In genomic region chr17:47038844-47039803, GRCm38 (mm10) we compare ENCODE assay signal across 8 mouse cellular contexts. TPM values are rescaled to one million over a fixed set of nuclear protein-coding genes. Genes with fewer than 3 reads are reported as not detected.
DNase-seq lines count a peak whose midpoint lies in the region; ATAC-seq lines count a peak whose summit lies in the region.

No protein-coding gene starts in this region.

- peak overlapping the region; percentile 47 for H3K4me2 ChIP-seq in intestine, embryonic 16.5 days (ENCODE audit: low read depth, low read length)

- DNase-seq in adrenal gland, adult 2 months, result peak; percentile 93
- DNase-seq in embryo, embryonic 11 days, result peak; percentile 85
- DNase-seq in gastrocnemius, postnatal 36 days, result peak; percentile 70 to 83
- DNase-seq in left cerebral cortex, postnatal 25 days (ENCODE audit: low spot score in 2 of 2), result peak; percentile 87 to 91
- DNase-seq in midbrain, embryonic 10.5 days (ENCODE audit: low spot score), result peak; percentile 83
- peak; percentile 74 for DNase-seq in right cerebral cortex, postnatal 36 days (ENCODE audit: low spot score in 2 of 2)
- DNase-seq in urinary bladder, postnatal 4 days (ENCODE audit: low spot score in 2 of 2), result peak; percentile 77 to 89

- WGBS in intestine, embryonic 16.5 days, result 16% methylated on average over 18 of the region's 18 CpGs
- WGBS in midbrain, embryonic 10.5 days, result 32% methylated on average over 18 of the region's 18 CpGs

- H3K27me3 ChIP-seq in intestine, embryonic 16.5 days (replicated peaks; ENCODE audit: control insufficient read depth, insufficient read depth, low read length), result no peaks in the 10 kb centered on the region
- H3K27me3 ChIP-seq in midbrain, embryonic 10.5 days (ENCODE audit: low read depth, poor library complexity, severe bottlenecking), result no peaks in the 10 kb centered on the region

- H3K36me3 ChIP-seq in intestine, embryonic 16.5 days (ENCODE audit: control insufficient read depth, insufficient read depth, low read length), result no peaks in the 10 kb centered on the region
- H3K36me3 ChIP-seq in midbrain, embryonic 10.5 days, result no peaks in the 10 kb centered on the region

- H3K27ac ChIP-seq in intestine, embryonic 16.5 days (ENCODE audit: low read length), result peak overlapping the region; percentile 62
- H3K27ac ChIP-seq in midbrain, embryonic 10.5 days (replicated peaks), result peak overlapping the region; percentile 56; the same call in 1 of the 2 replicates

- H3K4me3 ChIP-seq in intestine, embryonic 16.5 days (ENCODE audit: low read length), result peak overlapping the region; percentile 38
- H3K4me3 ChIP-seq in midbrain, embryonic 10.5 days, result peak overlapping the region; percentile 7; the same call in 1 of the 2 replicates

- H3K9ac ChIP-seq in intestine, embryonic 16.5 days (ENCODE audit: low read depth, low read length), result peak overlapping the region; percentile 41; the same call in 1 of the 2 replicates

- intact Hi-C loops in gastrocnemius, postnatal 36 days (cut with DNase I), result no loop called here
- intact Hi-C loops in left cerebral cortex, postnatal 25 days (cut with DNase I), result loop anchor here (2.0 to 5.0 kb wide), 4 partner anchors 48 to 330 kb away; partner anchors contain the start of gene Mrps10

- H3K4me1 ChIP-seq in intestine, embryonic 16.5 days (ENCODE audit: control insufficient read depth, insufficient read depth, low read length), result peaks cover 10% of the 10 kb centered on the region
- peaks cover 5% of the 10 kb centered on the region for H3K4me1 ChIP-seq in midbrain, embryonic 10.5 days

- ATAC-seq in intestine, embryonic 16.5 days, result peak; percentile 90

- H3K9me3 ChIP-seq in intestine, embryonic 16.5 days (ENCODE audit: control insufficient read depth, low read length), result no peaks in the 10 kb centered on the region
- 0 out of 2 replicates have a peak, but pooled peaks cover 4% of the 10 kb centered on the region for H3K9me3 ChIP-seq in midbrain, embryonic 10.5 days (replicated peaks)

RNA-seq across cellular contexts. Expression of gene Ubr2, which starts 28.8 kb away (rescaled TPM):
- total RNA-seq in adrenal gland, adult 2 months (2021), result 10 to 100 TPM; 57.6 to 87.4 TPM
- polyA plus RNA-seq in adrenal gland, adult 2 months (2012; rRNA removed), result 36.2 and 41.4 TPM in 2 replicates
- 10 to 100 TPM; 50.2 to 54.2 TPM for total RNA-seq in gastrocnemius, postnatal 36 days (2021)
- 9.1 and 10.1 TPM in 2 replicates for polyA plus RNA-seq in intestine, embryonic 16.5 days (2015; fragmentation: Nextera tagmentation; extraction: Ambion mirVana)
- 10 to 100 TPM; 50.6 to 57.0 TPM for total RNA-seq in left cerebral cortex, postnatal 25 days (2021)
- 15.5 and 16.5 TPM in 2 replicates for polyA plus RNA-seq in midbrain, embryonic 10.5 days (2016; fragmentation: Nextera tagmentation; extraction: Ambion mirVana)

Comparison
In these comparisons a context has a peak if more than half of its experiments do, and no peak if none do; other contexts are left out.
1. Peak in every context shown above with its lines: DNase-seq, ATAC-seq, H3K4me3 ChIP-seq and H3K27ac ChIP-seq.